Mouse (Mus musculus) lung, postnatal 25 days (tissue): Measurements from ENCODE around the gene H6pd.
A peak's percentile ranks its signal among the peaks of the same experiment; 100 is the strongest.

Experiments
- DNase-seq: peaks from one replicate; pipeline ENCODE4 v3.0.0; 2022; ENCODE audit warnings: low spot score

The H6pd gene

DNA sequence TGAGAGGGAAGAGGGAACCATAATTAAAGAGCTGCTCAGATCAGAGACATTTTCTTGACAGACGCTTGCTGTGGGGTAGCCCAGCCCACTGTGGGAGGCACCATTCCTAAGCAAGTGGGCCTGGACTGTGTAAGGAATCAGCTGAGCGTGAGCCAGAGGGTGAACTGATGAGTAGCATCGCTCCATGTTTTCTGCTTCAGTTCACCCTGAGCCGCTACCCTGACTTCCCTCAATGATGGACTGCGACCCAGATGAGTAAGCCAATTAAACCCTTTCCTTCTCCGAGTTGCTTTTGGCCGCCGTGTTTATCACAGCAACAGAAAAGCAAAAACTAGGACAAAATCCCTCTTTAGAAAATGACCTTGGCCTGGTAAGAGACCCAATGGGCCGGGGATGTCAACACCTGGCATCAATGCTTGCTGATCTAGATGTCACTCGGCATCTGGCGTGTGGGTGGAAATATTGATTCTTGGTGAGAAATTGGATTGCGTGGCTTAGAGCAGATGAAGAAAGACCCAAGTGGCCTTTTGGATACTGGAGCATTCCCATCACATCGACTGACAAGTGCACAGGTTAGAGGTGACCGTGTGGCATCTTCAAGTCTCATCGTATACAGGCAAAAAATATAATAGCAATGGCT is 11.0 kb upstream of the H6pd start:
- no peak for DNase-seq

GRCm38 (mm10) chr4:150015436-150015835 is 6.6 kb upstream of the H6pd start:
- no peak for DNase-seq

- DNase-seq: no peak
These were observed 5.7 kb upstream of the H6pd start for GRCm38 (mm10) chr4:150014378-150015091.

DNA sequence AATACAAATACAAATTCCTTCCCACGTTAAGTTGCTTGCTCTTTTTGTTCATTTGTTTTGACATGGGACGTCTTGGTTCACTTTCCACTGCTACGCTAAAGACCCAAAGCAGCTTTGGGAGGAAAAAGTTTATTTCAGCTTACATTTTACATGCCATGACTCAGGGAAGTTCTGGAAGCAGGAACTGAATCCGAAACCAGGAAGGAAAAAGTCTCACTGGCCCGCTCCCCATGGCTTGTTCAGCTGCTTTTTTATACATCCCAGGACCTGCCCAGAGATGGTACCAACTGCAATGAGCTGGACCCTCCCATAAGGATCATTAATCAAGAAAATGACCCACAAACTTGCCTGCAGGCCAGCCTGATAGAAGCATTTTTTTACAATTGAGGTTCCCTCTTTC is 5.0 kb upstream of the H6pd start:
- DNase-seq: no peak

GRCm38 (mm10) chr4:150013186-150013690 is 4.4 kb upstream of the H6pd start:
- DNase-seq: no peak

DNA sequence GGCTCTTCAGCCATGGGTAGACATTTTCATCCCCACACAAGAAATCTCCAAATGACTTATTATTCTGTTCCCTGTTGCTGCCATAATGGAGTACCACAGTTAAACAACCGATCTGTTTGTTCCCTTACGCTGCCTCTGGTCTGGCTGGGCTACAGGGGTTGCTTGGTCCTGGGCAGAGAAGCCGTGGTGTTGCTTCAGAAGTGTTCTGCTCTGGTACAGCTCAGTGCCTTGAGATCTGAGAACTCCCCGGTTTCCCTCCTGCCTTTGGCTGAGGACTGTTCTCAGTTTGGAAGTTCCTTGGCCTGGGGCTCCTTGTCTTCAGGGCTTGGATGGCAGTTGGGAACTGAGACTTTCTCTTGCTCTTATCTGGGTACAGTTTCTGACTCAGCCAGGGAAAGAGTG is 3.5 kb upstream of the H6pd start:
- DNase-seq: no peak

GRCm38 (mm10) chr4:150011564-150012321 is 2.9 kb upstream of the H6pd start:
- no peak for DNase-seq

DNA sequence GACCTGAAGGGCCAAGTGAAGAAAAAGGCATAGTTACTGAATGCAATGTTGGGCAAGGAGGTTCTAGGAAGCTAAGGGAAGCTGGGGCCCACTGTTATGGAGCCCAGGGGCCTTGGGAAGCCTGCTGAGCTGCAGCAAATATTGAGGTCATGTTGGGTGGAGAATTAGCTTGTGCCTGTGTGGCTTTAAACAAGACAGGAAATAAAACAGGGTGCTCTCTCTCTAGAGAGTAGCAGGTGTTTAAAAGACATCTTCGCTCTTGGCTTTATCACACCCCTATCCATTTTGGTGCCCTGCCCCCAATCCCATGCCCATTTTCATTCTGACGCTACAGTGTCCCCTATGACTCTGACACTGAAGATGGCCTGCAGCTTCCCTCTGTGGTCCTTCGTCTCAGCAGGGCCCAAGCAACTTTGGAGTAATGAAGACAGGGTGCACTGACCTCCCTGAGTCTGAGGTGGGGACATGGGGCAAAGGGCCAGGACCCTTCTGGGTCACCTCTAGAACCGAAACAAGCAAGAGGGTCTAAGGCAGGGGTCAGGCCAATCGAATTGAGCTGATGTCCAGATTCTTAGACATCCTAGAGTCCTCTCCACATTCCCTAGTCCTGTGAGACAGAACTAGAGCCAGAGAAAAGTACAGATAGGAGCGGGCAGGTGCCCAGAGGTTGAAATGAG is 1.4 kb upstream of the H6pd start:
- DNase-seq: no peak

- no peak for DNase-seq
These were observed 736 bp upstream of the H6pd start for GRCm38 (mm10) chr4:150009587-150009930.

- DNase-seq: peak; percentile 85
These were observed 434 bp downstream of the H6pd start for GRCm38 (mm10) chr4:150008325-150008852.

GRCm38 (mm10) chr4:150007444-150007843 is 1.4 kb downstream of the H6pd start:
- DNase-seq: no peak

DNA sequence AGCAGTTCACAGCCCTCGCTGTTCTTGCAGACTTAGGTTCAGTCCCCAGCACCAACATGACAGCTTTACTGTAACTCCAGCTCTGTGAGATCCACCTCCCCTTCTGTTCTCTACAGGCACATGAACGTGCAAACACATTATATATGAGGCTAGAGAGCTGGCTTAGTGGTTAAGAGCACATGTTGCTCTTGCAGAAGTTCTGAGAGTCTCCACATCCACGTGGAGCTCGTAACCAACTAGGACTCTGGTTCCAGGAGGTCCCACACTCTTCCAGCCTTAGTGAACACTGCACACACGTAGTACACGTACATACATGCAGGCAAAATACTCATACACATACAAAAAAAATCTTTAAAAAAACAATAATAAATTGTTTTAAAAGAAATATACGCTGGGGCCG is 1.8 kb downstream of the H6pd start:
- no peak for DNase-seq

DNA sequence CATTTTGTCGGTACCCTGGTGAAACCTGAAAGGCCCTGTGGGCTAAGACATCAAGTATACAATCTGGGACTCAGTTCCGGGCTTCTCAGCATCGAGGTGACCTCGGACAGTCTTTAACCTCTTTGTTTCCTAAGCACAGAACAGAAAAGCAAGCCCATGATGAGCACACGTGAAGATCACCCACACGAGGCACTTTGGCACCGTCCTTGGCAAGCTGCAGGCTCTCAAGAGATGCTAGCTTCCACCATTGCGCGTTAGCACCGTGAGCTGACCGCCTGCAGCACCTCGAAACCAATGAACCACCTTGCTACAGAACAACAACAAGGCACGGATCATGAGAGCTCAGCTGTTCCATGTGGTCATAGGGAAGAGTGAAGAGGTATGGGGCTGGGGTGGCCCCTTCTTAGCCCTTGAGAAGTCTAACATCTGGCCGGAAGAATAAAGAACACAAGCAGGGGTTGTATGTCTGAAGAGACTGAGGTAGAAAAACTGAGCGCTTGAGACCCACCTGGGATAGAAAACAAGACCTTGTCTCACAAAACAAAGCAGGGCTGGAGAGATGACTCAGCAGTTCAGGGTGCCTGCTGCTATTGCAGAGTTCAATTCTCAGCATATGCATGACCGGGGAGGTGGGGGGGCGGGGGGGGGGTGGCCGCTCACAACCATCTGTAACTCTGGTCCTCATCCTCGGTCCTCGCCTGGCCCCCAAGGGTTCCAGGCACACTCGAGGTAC is 2.5 kb downstream of the H6pd start:
- no peak for DNase-seq

- no peak for DNase-seq
These were observed 3.6 kb downstream of the H6pd start for GRCm38 (mm10) chr4:150005231-150005630.

GRCm38 (mm10) chr4:150003641-150004040 is 5.2 kb downstream of the H6pd start:
- no peak for DNase-seq

DNA sequence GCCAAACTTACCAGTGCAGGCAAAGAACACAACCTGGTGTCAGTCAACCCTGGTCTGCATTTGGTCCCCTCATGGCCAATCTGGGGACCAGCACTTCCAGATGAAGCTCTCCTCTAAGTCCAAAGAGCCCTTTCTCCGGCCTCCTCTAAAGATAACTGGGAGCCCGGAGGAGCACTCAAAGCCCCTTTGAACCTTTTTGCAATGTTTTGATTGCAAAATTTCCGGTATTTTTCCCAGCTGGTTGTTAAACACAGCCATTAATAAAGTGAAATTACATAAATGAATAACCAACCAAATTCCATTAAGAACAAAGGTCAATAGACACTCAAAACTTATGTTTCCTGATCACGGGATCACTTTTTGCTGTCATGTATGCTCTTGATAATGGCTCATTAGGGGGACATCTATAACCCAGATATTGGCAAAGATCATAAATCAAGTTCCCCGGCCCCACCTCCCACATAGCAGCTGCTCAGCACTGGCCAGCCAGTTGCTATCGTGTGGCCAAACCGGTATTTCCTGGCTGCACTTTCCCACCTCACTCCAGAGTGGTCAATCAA is 5.7 kb downstream of the H6pd start:
- DNase-seq: peak; percentile 82

GRCm38 (mm10) chr4:150002021-150002528 is 6.7 kb downstream of the H6pd start:
- no peak for DNase-seq

DNA sequence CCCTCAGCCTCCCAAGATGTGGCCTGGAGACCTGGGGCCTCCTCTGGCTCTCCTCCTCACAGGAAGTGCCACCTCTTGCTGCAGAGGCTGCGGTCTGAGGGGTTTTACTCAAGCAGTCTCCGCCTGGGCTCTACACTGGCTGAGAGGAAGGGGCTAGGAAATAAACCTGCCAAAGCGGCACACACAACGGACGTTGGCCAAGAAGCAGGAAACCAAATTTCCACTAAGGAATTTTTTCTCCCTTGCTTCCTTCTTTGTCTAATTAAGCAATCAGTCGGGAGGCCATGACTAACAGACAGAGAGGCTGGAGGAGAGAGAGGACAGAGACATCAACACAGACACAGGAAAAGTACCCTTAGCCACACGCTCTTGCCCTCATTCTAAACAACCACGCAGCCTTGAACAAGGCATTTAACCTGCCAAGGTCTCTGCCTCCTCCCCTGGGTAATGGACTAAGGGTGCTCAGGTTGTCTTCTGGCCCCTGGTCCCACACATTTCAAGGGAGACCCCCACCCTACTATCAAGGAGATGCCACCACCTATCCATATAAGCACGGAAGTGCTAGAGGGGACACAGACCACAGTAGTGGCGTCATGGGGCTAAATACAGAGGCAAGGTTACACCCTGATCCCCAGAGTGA is 7.5 kb downstream of the H6pd start:
- DNase-seq: peak; percentile 38

DNA sequence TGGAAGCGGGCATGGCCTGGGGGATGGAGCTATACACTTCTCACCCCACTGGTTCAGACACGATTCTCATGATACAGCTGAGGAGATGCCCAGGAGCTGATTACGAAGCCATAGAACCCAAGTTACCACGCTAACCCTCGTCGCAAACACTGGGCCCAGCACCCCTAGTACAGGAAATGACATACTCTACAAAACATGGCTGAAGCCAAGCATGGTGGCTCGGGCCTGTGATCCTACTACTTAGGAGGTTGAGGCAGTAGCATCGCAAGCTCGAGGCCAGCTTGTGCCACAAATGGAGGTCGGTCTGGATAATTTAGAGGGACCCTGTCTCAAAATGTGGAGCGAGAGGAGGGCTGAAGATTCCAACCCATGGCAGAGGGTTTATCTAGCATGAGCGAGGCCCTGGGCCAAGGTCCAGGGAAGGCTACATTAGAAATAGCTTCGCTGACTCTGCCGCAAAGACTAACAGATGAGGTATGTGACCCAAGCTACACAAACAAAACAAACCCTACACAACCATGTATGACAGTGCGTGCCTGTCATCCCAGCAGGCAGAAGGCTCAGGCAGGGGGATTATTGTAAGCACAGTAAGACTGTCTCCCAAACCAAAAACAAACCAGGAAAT is 8.8 kb downstream of the H6pd start:
- DNase-seq: no peak

GRCm38 (mm10) chr4:149999510-149999900 is 9.3 kb downstream of the H6pd start:
- DNase-seq: no peak
